Mouse (Mus musculus) heart, postnatal 4 days (tissue): ENCODE data around the gene Exoc6. TPM values are rescaled to one million over a fixed set of nuclear protein-coding genes. Genes with fewer than 3 reads are reported as not detected.

ENCODE experiments used
- total RNA-seq, 2 experiments: library from RNA; stranded (reverse); gene quantifications; 2 replicates each; pipeline ENCODE4 v1.2.3; 2021

Exoc6 gene
- total RNA-seq, 2 experiments from 2014 or later: 27.6 to 28.3 TPM

Other genes with a start within 250 kb of the Exoc6 start
- gene Ide, start 212.6 kb upstream of the Exoc6 start, total RNA-seq: 100 to 1,000 TPM; 102 to 106 TPM
- gene Kif11, start 174.0 kb upstream of the Exoc6 start, total RNA-seq: 10 to 100 TPM; 36.8 to 41.7 TPM
- gene Hhex, start 115.6 kb upstream of the Exoc6 start, total RNA-seq: 1 to 10 TPM; 7.3 to 9.1 TPM
- not detected for gene Cyp26c1, start 135.2 kb downstream of the Exoc6 start, total RNA-seq
- under 1 TPM; 0.38 to 0.88 TPM for gene Cyp26a1, start 147.4 kb downstream of the Exoc6 start, total RNA-seq